Mouse (Mus musculus) stomach, embryonic 16.5 days (tissue): ENCODE data around the gene Pnliprp1. TPM values are rescaled to one million over a fixed set of nuclear protein-coding genes. Genes with fewer than 3 reads are reported as not detected.

Experiments used
- polyA plus RNA-seq: library from polyadenylated mRNA; unstranded; fragments of >200 nt; fragmentation: Nextera tagmentation; extraction: Ambion mirVana; gene quantifications from 2 replicates; pipeline ENCODE4 v1.2.1, GENCODE M21; 2015

The Pnliprp1 gene
- polyA plus RNA-seq, 1 experiment from 2014 or later = 4,083 TPM

Other genes starting within 250 kb of the Pnliprp1 start
- not detected in 2 replicates for gene Ccdc172, start 216.9 kb upstream of the Pnliprp1 start, polyA plus RNA-seq
- gene Pnlip, start 76.4 kb upstream of the Pnliprp1 start, polyA plus RNA-seq = 0.49 and 0.50 TPM in 2 replicates
- gene Pnliprp2, start 30.8 kb downstream of the Pnliprp1 start, polyA plus RNA-seq = 21.9 and 40.9 TPM in 2 replicates
- 0.14 TPM in 1 of 2 replicates, not detected in the other for gene 1700019N19Rik, start 65.6 kb downstream of the Pnliprp1 start, polyA plus RNA-seq
- gene Eno4, start 214.5 kb downstream of the Pnliprp1 start, polyA plus RNA-seq = 0.21 and 0.51 TPM in 2 replicates
- gene Hspa12a, start 214.8 kb downstream of the Pnliprp1 start, polyA plus RNA-seq = 5.4 and 6.0 TPM in 2 replicates